Mouse (Mus musculus): ENCODE results near the gene Hist4h4.

GRCm38 (mm10) chr6:136795110-136795509 lies 9.1 kb downstream of the Hist4h4 start:
- TF ChIP-seq CTCF (IDR thresholded peaks at IDR 0.05) (no peak), EP300 (IDR thresholded peaks at IDR 0.05) (no peak)

All from lung, postnatal 0 days (tissue).